Mouse (Mus musculus) MEL (cell line): ENCODE results near the gene Krt80. TPM values are rescaled to one million over a fixed set of nuclear protein-coding genes. Genes with fewer than 3 reads are reported as not detected.

Experiments used
- DNase-seq: peaks from one replicate; pipeline ENCODE4 v3.0.0; 2011; ENCODE audit warnings: low read depth, low spot score
- H3K27ac ChIP-seq: 2 replicates; pipeline ENCODE4 v1.5.1; 2012; ENCODE audit warnings: low read depth, mild to moderate bottlenecking, control low read depth, low read length, moderate library complexity; ENCODE audit not compliant: control insufficient read depth
- H3K27me3 ChIP-seq, 2 experiments: fragments of 150-350 bp in 1 of 2; sonication (generic) in 1 of 2; 2 replicates each; pipeline ENCODE4 v1.6.1; 2012; ENCODE audit warnings: low read length in 2 of 2, mild to moderate bottlenecking in 2 of 2, improper control_type of control experiment in 1 of 2, moderate library complexity in 1 of 2; ENCODE audit not compliant: insufficient read depth in 2 of 2, control insufficient read depth in 1 of 2
- H3K36me3 ChIP-seq, 2 experiments: 2 replicates each; pipeline ENCODE4 v1.6.1; 2012 to 2014; ENCODE audit warnings: low read length in 2 of 2, improper control_type of control experiment in 1 of 2, inconsistent platforms in 1 of 2, mild to moderate bottlenecking in 1 of 2; ENCODE audit not compliant: insufficient read depth in 2 of 2, control insufficient read depth in 1 of 2
- H3K4me1 ChIP-seq, 2 experiments: fragments of 150-350 bp in 1 of 2; sonication (generic) in 1 of 2; 2 replicates each; pipeline ENCODE4 v1.6.1; 2012; ENCODE audit warnings: low read length in 2 of 2, improper control_type of control experiment in 1 of 2, mild to moderate bottlenecking in 1 of 2; ENCODE audit not compliant: insufficient read depth in 2 of 2, control insufficient read depth in 1 of 2
- H3K4me3 ChIP-seq, 2 experiments: fragments of 150-350 bp in 1 of 2; sonication (generic) in 1 of 2; 2 replicates each; pipeline ENCODE4 v1.5.1; 2012; ENCODE audit warnings: low read depth in 2 of 2, low read length in 2 of 2, mild to moderate bottlenecking in 2 of 2, moderate library complexity in 2 of 2, control low read depth in 1 of 2, improper control_type of control experiment in 1 of 2; ENCODE audit not compliant: control insufficient read depth in 1 of 2, insufficient read depth in 1 of 2
- H3K79me2 ChIP-seq: 2 replicates; pipeline ENCODE4 v1.6.1; 2012; ENCODE audit warnings: mild to moderate bottlenecking, low read length, moderate library complexity; ENCODE audit not compliant: control insufficient read depth, poor library complexity, insufficient read depth
- H3K9ac ChIP-seq: 2 replicates; pipeline ENCODE4 v1.6.1; 2012; ENCODE audit warnings: low read depth, mild to moderate bottlenecking, control low read depth, low read length, moderate library complexity; ENCODE audit not compliant: control insufficient read depth, poor library complexity, severe bottlenecking
- H3K9me3 ChIP-seq: fragments of 150-350 bp; sonication (generic); replicated peaks from 2 replicates; pipeline ENCODE4 v1.6.1; 2012; ENCODE audit warnings: mild to moderate bottlenecking, low read length, improper control_type of control experiment, moderate library complexity; ENCODE audit not compliant: insufficient read depth
- BHLHE40 ChIP-seq: IDR thresholded peaks from 2 replicates; pipeline ENCODE4 v1.6.1; 2012; ENCODE audit warnings: low read depth, mild to moderate bottlenecking, inconsistent platforms, low read length, improper control_type of control experiment, borderline replicate concordance
- CTCF ChIP-seq, 3 experiments: IDR thresholded peaks in 2 of 3; conservative IDR thresholded peaks in 1 of 3; 2 replicates each; pipeline ENCODE4 v1.5.1; 2011 to 2012; ENCODE audit warnings: low read length in 3 of 3, low read depth in 2 of 3, mild to moderate bottlenecking in 2 of 3, improper control_type of control experiment in 1 of 3, inconsistent platforms in 1 of 3, mixed read lengths in 1 of 3, moderate library complexity in 1 of 3; ENCODE audit not compliant: control insufficient read depth in 1 of 3, insufficient read depth in 1 of 3, poor library complexity in 1 of 3, severe bottlenecking in 1 of 3
- E2F4 ChIP-seq: IDR thresholded peaks from 2 replicates; pipeline ENCODE4 v1.6.1; 2011; ENCODE audit warnings: low read depth, low read length, improper control_type of control experiment, borderline replicate concordance
- ELF1 ChIP-seq: IDR thresholded peaks from 2 replicates; pipeline ENCODE4 v1.6.1; 2014; ENCODE audit warnings: low read depth, mild to moderate bottlenecking, inconsistent platforms, low read length, improper control_type of control experiment, moderate library complexity
- EP300 ChIP-seq, 2 experiments: IDR thresholded peaks; 2 replicates each; pipeline ENCODE4 v1.6.1; 2011; ENCODE audit warnings: improper control_type of control experiment in 2 of 2, low read length in 2 of 2, low read depth in 1 of 2, mild to moderate bottlenecking in 1 of 2
- ETS1 ChIP-seq: IDR thresholded peaks from 2 replicates; pipeline ENCODE4 v1.6.1; 2012; ENCODE audit warnings: low read depth, mild to moderate bottlenecking, inconsistent platforms, low read length, improper control_type of control experiment, moderate library complexity
- GABPA ChIP-seq: IDR thresholded peaks from 2 replicates; pipeline ENCODE4 v1.6.1; 2012; ENCODE audit warnings: low read depth, mild to moderate bottlenecking, inconsistent platforms, low read length, improper control_type of control experiment, moderate library complexity
- JUND ChIP-seq: IDR thresholded peaks from 2 replicates; pipeline ENCODE4 v1.6.1; 2011; ENCODE audit warnings: low read depth, mild to moderate bottlenecking, improper control_type of control experiment, low read length
- MAZ ChIP-seq: IDR thresholded peaks from 2 replicates; pipeline ENCODE4 v1.6.1; 2012; ENCODE audit warnings: low read depth, mild to moderate bottlenecking, inconsistent platforms, low read length, improper control_type of control experiment
- MEF2A ChIP-seq: IDR thresholded peaks from 2 replicates; pipeline ENCODE4 v1.6.1; 2014; ENCODE audit warnings: low read depth, mild to moderate bottlenecking, inconsistent platforms, low read length, improper control_type of control experiment; ENCODE audit not compliant: poor library complexity, insufficient replicate concordance, severe bottlenecking; ENCODE audit errors: extremely low read depth
- MXI1 ChIP-seq: IDR thresholded peaks from 2 replicates; pipeline ENCODE4 v1.6.1; 2011; ENCODE audit warnings: mild to moderate bottlenecking, low read depth, low read length, improper control_type of control experiment
- MYC ChIP-seq: IDR thresholded peaks from 2 replicates; pipeline ENCODE4 v1.6.1; 2011; ENCODE audit warnings: low read depth, mild to moderate bottlenecking, low read length, improper control_type of control experiment, moderate library complexity
- NELFE ChIP-seq: IDR thresholded peaks from 2 replicates; pipeline ENCODE4 v1.6.1; 2011; ENCODE audit warnings: low read depth, low read length, improper control_type of control experiment
- POLR2AphosphoS2 ChIP-seq: IDR thresholded peaks from 2 replicates; pipeline ENCODE4 v1.6.1; 2011; ENCODE audit warnings: low read length, improper control_type of control experiment
- RAD21 ChIP-seq: IDR thresholded peaks from 2 replicates; pipeline ENCODE4 v1.6.1; 2011; ENCODE audit warnings: mild to moderate bottlenecking, low read depth, low read length, improper control_type of control experiment
- RCOR1 ChIP-seq: IDR thresholded peaks from 2 replicates; pipeline ENCODE4 v1.6.1; 2012; ENCODE audit warnings: low read depth, mild to moderate bottlenecking, inconsistent platforms, low read length, improper control_type of control experiment
- SIN3A ChIP-seq: IDR thresholded peaks from 2 replicates; pipeline ENCODE4 v1.6.1; 2012; ENCODE audit warnings: low read length, improper control_type of control experiment, inconsistent platforms
- UBTF ChIP-seq: IDR thresholded peaks from 2 replicates; pipeline ENCODE4 v1.6.1; 2012; ENCODE audit warnings: low read depth, mild to moderate bottlenecking, inconsistent platforms, low read length, improper control_type of control experiment, moderate library complexity, borderline replicate concordance; ENCODE audit not compliant: insufficient read depth
- USF2 ChIP-seq, 2 experiments: IDR thresholded peaks; 2 replicates each; pipeline ENCODE4 v1.6.1; 2011 to 2012; ENCODE audit warnings: improper control_type of control experiment in 2 of 2, low read length in 2 of 2, borderline replicate concordance in 1 of 2, inconsistent platforms in 1 of 2, low read depth in 1 of 2, mild to moderate bottlenecking in 1 of 2; ENCODE audit not compliant: insufficient read depth in 1 of 2
- ZKSCAN1 ChIP-seq: IDR thresholded peaks from 2 replicates; pipeline ENCODE4 v1.6.1; 2012; ENCODE audit warnings: low read depth, mild to moderate bottlenecking, inconsistent platforms, low read length, improper control_type of control experiment, moderate library complexity
- ZNF384 ChIP-seq: IDR thresholded peaks from 2 replicates; pipeline ENCODE4 v1.6.1; 2012; ENCODE audit warnings: low read depth, mild to moderate bottlenecking, inconsistent platforms, low read length, improper control_type of control experiment
- polyA plus RNA-seq, 2 experiments: library from polyadenylated mRNA; stranded (reverse) in 1 of 2; unstranded in 1 of 2; fragments of >175 nt in 1 of 2; fragments of >200 nt in 1 of 2; gene quantifications; 2 replicates each; pipeline versions ENCODE4 v1.2.1 to v1.2.4; 2012; ENCODE audit warnings: low replicate concordance in 2 of 2, low read depth in 1 of 2; ENCODE audit not compliant: insufficient read length in 2 of 2, insufficient read depth in 1 of 2, missing spikeins in 1 of 2
- total RNA-seq: library from RNA; depleted of rRNA; stranded (reverse); fragments of 300-350 nt; gene quantifications from 2 replicates; pipeline ENCODE4 v1.2.3, GENCODE M21; 2012

Krt80 gene
- total and polyA plus RNA-seq, 3 experiments, result not detected

DNA sequence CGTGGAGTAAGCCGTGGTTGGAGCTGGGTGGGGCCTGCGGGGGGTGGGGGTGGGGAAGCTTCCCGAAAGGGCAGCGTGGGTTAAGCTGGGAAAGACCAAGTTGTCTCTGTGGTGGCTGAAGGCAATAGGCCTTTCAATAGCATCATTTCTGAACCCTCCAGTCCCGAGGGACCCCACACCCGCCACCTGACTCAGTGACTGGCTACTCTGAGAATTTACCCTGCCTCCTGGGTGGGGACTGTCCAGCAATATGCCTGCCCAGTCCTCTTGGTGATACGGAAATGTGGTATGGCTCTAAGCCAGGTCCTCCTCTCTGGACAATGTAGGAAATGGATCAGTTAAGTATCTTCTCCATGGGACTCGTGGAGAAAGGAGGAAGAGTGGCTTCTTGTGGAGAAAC lies 11.8 kb upstream of the Krt80 start:
- no peaks in the 10 kb centered on the region for H3K9me3 ChIP-seq
- no peak for TF ChIP-seq SIN3A
- TF ChIP-seq ZKSCAN1, result no peak
- no peak for TF ChIP-seq UBTF
- no peak for TF ChIP-seq USF2 (IDR thresholded peaks at IDR 0.05; ENCODE audit: borderline replicate concordance in 1 of 2, insufficient read depth in 1 of 2, low read depth in 1 of 2, low read length in 2 of 2)
- no peak for TF ChIP-seq ELF1
- no peak for TF ChIP-seq ETS1
- TF ChIP-seq NELFE, result no peak
- no peak for TF ChIP-seq RAD21
- no peak for TF ChIP-seq CTCF (IDR thresholded peaks at IDR 0.05 in 2 of 3, conservative IDR thresholded peaks at IDR 0.05 in 1 of 3; ENCODE audit: control insufficient read depth in 1 of 3, insufficient read depth in 1 of 3, low read depth in 2 of 3, low read length in 3 of 3, poor library complexity in 1 of 3, severe bottlenecking in 1 of 3)
- no peak for TF ChIP-seq MYC
- TF ChIP-seq RCOR1, result no peak
- TF ChIP-seq ZNF384, result no peak
- no peak for TF ChIP-seq MEF2A
- TF ChIP-seq BHLHE40, result no peak
- TF ChIP-seq MAZ, result no peak
- TF ChIP-seq GABPA, result no peak
- no peak for TF ChIP-seq MXI1
- no peak for TF ChIP-seq JUND
- TF ChIP-seq E2F4, result no peak
- no peak overlapping the region for H3K9ac ChIP-seq
- H3K4me1 ChIP-seq, result no peaks in the 10 kb centered on the region
- no peak overlapping the region for H3K27ac ChIP-seq
- no peak for DNase-seq
- H3K27me3 ChIP-seq, result peaks cover 2 to 3% of the 10 kb centered on the region in 2 experiments; a peak in 2 of 4 replicates
- no peak overlapping the region for H3K4me3 ChIP-seq
- H3K79me2 ChIP-seq, result no peaks in the 10 kb centered on the region
- no peaks in the 10 kb centered on the region for H3K36me3 ChIP-seq

DNA sequence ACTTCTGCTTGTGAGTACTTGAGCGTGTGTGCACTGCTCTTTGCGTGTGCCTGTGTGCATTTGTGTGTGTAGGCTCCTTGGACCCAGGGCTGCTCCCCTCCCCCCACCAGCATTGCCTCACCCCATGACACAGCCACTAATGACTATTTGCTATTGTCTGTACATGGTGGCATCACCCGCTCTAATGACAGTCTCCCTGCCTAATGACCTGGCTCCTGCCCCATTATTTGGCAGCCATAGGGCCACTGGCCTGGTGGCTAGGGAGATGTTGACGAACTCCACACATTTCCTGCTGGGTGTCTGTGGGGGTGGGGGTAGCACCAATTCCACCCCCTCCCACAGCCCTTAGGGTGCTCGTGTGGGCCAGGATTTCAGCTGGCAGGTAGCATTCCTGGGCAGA lies 8.7 kb upstream of the Krt80 start:
- H3K27ac ChIP-seq, result no peak overlapping the region
- H3K27me3 ChIP-seq, result peaks cover 2 to 7% of the 10 kb centered on the region in 2 experiments; a peak in 3 of 4 replicates

More for the DNA sequence above, 8.7 kb upstream of the Krt80 start:
- H3K9ac ChIP-seq, result no peak overlapping the region
- H3K79me2 ChIP-seq, result no peaks in the 10 kb centered on the region
- no peaks in the 10 kb centered on the region for H3K9me3 ChIP-seq
- 0 out of 4 replicates have a peak, but pooled peaks cover 0 to 2% of the 10 kb centered on the region in 2 experiments for H3K4me1 ChIP-seq
- no peaks in the 10 kb centered on the region for H3K36me3 ChIP-seq
- no peak overlapping the region for H3K4me3 ChIP-seq
- no peak for DNase-seq
- TF ChIP-seq POLR2AphosphoS2 (no peak), SIN3A (no peak), EP300 (IDR thresholded peaks at IDR 0.05; ENCODE audit: low read depth in 1 of 2, low read length in 2 of 2) (no peak), MXI1 (no peak)
